Mouse (Mus musculus): ENCODE results near the gene Deup1.
A peak's percentile ranks its signal among the peaks of the same experiment; 100 is the strongest.

Gene Deup1

DNA sequence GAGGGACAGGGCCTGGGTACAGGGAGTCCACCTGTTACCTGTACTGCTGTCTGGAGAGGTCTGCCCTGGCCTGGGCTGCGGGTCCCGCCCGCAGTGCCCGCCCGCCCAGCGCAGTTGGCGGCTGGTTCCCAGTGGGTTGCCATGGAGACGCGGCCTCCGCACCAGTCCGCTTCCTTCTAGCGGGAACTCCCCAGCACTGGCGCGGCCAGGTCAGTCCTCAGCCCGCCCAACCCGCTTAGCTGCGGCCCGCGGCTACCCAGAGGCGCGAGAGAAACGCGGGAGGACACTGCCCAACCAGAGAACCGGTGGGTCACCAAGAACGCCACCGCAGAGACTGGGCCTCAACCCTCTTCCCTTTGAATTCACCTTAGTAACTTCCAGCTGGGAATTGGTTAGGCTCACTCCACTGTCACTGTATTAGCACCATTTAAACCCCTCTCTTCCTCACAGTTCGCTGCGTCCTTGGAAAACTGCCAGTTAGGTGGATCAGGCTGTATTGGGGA, at the start of gene Deup1:
Deup1 (minus strand) TSS at position 149 of the 503 bp plus-strand sequence.
- peak; percentile 83 for DNase-seq

DNA sequence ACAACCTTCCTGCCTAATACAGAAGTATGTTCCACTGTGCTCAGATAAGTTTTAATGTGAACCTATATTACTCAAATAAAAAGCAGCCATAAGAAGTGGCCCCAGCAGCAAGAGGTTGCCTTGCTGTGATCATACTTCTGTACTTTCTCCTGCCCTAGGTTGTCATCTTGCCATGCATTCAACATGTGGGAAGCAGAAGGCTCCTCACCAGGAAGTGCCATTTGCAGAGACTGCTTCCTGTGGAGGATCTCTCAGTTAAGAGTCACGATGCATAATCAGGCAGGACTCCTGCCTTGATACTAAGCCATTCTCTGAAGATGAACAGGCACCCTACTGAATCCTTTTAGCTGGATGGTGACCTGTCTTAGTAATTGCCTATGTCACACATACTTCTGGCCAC, 44.5 kb upstream of the Deup1 start:
- DNase-seq = peak; percentile 77

DNA sequence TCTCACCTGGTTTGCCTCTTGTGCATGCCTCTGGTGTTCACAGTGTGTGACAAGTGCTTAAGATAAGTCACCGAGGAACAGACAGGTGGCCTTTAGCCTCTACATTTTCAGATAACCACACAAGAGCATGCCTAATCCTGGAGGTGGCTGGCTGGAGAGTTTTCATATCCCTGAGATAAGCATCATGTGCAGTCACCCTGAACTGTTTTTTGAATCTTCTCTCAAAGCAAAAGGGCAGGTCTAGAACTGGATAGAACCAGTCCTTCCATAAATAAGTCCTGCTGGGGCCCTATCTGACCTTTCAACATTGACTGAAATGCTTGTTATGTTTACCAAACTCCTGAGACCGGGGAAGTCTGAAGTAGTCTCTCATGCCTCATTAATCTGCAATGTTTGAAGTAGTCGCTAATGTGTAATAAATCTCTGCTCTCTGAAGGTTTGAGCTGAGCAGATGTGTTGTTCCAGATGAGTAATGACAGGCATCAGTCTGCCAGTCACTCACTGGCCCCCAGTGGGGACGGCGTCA, 42.3 kb upstream of the Deup1 start:
- DNase-seq = peak; percentile 62

DNA sequence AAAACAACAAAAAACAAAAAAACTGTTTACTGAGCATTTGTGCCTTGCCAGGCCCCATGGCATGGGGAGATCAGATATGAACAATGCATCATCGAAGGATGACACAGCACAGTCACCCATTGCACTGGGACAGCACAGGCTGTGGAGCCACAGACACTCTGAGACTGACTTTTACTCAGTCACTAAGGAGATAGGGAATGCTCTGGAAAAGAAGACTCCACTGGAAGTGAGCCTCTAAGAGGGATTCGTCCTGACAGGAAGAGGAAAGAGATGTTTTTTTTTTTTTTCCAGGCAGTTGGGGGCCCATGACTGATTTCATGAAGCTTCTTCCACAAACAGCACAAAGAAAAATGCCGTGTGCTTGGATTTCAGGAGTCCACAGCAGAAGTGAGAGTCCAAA, 41.7 kb upstream of the Deup1 start:
- DNase-seq = peak; percentile 62

DNA sequence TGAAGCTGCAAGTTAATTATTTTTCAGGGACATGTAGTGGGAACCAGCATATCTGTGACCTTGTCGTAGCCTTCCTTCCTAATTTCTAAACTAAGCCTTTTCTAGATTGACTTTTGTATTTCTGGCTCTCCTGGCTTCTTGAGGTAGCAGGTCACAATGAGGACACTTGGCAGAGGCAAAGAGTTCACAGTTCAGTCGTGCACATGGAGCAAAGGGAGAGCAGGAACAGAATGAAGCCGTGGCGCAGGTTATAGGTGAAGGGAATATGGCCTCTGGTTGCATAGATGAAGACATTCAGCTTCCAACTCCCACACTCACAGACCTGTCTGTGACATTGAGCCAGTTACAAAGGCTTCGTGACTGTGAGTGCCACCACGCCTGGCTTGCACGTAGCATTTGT, 36.9 kb upstream of the Deup1 start:
- DNase-seq = peak; percentile 89

DNA sequence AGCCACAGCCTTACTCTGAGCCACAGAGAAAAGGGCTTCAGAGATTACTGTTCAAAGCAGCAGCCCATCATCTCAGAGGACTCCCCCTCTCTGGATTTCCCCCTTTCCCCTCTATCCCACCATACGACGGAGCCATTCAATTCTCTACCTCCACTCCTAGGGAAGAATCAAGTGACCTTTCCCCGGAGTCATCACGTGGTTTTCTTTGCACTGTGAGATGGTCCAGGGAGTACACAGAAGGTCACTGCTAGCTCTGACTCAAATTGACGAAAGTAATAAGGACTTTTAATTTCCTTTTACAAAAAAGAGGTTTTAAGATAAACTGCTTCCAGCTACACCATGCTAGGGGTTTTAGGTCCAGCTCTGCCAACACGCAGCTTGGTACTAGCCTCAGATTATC, 31.3 kb upstream of the Deup1 start:
- DNase-seq = peak; percentile 64

DNA sequence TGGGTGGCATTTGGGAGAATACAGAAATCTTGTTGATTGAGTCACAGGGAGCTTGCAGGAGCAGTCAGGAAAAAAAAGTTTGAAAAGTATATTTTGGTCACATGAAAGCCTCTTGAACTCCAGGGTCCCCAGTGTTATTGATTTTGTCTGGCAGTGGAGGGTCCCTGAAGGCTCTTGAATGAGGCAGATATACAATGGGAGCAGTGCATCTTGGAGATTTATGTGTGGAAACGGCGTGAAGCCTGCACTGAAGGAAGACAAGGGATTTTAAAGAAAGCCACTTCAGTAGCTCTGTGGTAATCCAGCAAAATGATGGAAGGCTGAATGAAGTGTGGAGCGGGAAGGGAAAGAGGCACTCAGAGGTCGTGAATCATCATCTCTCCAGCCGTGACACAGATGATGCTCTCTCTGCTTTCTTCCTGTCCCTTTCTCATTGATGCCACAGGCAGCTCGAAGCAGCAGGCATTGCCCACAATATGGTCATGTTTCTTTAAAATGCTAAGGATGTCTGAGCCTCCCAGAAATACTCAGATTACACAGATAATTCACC, 30.6 kb upstream of the Deup1 start:
- DNase-seq = peak; percentile 64

DNA sequence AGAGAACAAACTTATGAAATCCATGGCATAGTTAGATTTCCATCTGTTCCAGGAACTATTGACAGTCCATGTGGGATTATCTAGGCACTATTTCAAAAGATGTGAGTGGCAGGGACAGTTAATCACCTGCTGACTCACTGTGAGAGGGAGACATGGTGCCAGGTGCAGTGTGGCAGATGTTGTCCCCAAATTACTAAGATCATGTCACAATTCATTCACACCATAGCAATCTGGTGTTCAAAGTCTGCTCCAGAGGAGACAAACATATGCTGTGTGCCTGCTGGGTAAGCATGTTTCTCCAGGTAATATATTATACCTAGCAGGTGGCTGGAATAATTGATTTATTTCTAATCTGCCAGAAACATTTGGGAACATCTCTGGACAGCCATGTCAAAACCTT, 25.3 kb upstream of the Deup1 start:
- DNase-seq = no peak

DNA sequence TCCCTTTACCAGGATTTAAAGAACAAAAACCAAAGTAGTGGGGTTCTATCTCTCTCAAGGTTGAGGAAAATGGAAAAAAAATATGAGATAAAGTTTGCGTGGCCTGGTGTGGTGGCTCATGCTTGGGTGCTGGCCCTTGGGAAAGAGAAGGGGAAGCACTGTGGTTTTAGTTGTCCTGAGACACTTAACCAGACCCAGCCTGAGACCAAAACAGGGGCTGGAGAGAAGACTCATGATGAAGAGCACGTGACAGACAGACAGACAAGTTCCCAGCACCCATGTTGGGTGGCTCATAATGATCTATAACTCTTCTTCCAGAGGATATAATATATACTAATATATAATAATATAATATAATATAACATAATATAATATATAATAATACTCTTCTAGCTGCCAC, 22.2 kb upstream of the Deup1 start:
- peak; percentile 54 for DNase-seq

DNA sequence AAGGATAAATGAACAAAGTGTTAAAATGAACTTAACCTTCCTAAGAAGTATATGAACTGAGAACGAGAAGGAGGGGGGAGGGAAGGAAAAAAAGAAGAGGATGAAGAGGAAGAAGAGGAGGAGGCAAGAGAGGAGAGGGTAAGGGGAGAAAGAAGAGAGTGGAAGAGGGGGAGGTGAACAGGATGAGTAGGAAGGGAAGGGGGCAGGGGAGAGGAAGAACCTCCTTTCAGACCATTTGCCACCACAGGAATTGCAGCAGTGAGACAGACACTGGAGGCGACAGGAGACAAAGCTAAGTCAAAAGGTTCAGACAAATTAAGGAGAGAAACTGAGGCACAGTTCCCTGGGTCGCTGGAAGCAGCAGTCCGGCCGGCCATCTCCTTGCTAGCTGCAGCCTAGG, 349 bp downstream of the Deup1 start:
- DNase-seq = no peak

DNA sequence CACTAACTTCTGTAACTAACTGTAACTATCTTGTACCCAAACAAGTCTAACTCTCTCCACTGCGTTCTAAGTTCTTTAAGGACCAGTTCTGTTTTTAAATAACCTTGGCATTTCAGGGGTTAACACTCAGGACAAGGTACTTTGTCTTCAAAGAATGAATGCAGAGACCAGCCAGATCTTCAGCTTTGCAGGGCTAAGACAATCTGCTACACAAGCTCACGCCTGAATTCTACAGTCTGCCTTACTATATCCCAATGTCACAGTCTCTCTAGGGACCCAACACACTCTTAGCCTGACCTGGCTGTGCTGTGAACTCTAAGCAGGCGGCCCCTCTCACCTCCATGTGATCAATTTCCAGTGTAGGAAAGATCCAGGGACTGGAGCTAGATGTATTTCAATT, 3.0 kb downstream of the Deup1 start:
- peak; percentile 71 for DNase-seq

DNA sequence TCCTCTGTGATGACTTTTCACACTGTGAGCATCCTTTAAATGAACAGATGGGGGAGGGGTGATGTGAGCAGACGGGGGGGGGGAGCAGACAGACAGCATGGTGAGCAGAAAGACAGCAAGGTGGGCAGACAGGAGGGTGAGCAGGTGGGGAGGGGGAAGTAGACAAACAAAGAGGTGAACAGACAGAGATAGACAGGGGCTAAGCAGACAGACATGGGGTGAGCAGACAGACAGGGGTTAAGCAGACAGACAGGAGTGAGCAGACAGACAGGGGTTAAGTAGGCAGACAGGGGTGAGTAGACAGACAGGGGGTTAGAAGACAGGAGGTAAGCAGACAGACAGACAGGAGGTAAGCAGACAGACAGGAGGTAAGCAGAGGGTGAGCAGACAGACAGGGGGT, 8.0 kb downstream of the Deup1 start:
- peak; percentile 56 for DNase-seq

DNA sequence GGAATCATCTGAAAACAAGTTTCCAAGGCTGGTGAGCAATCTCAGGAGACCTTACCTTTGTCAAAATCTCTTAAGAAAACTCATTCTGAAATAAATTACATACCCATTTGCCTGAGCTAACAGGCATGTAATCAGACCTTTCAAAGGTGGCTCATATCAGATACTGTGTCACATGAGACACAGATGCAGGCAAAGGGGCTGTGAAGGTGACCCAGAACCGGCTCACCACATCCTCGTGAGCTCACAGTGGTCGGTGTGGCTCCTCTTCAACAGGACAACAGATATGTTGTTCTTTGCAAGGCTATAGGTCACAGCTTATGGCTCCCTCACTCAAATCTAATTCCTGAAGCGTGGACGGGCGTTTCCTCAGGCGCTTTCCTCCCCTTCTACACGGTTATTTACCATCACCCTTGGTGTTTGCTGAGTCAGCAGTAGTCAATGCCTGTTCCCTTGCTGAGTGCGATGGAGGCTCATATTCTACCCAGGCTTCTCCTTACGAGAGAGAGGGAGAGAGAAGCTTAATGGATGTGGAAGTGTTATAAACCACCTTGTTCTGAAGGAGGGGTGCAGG, 8.6 kb downstream of the Deup1 start:
- peak; percentile 68 for DNase-seq

DNA sequence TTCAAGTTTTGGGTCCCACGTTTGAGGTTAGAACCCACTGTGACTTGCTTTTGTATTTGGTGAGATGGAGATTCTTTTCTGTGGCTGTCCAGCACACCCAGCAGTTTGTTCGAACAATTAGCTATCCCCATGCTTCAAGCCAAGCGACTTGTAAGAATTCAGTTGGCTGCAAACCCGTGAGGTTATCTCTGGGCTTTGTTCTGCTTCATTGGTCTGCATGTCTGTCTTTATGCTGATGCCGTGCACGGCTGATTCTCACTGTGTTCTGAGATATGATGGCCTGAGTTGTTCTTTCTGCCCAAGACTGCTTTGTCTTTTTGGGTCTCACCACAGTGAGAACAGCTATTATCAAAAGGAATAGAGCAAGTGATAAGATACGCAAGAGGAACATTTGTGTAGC, 10.7 kb downstream of the Deup1 start:
- peak; percentile 61 for DNase-seq

DNA sequence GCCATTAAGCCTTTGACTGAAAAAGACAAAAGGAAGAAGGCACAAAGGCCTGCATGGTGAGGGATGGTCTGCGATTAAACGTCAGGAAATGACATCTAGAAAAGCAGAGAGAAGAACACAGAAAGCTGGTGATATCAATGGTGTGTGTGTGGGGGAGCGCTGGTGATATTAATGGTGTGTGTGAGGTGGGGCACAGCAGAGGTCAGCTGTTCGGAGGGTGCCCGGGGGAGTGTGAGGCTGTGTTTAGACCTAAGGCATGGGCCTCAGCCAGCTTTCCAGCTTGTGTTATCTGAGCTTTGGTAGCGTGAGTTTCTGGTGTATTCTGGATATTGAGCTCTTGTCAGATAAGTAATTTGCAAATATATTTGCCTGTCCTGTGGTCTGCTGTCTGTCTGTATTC, 11.3 kb downstream of the Deup1 start:
- DNase-seq = peak; percentile 55

DNA sequence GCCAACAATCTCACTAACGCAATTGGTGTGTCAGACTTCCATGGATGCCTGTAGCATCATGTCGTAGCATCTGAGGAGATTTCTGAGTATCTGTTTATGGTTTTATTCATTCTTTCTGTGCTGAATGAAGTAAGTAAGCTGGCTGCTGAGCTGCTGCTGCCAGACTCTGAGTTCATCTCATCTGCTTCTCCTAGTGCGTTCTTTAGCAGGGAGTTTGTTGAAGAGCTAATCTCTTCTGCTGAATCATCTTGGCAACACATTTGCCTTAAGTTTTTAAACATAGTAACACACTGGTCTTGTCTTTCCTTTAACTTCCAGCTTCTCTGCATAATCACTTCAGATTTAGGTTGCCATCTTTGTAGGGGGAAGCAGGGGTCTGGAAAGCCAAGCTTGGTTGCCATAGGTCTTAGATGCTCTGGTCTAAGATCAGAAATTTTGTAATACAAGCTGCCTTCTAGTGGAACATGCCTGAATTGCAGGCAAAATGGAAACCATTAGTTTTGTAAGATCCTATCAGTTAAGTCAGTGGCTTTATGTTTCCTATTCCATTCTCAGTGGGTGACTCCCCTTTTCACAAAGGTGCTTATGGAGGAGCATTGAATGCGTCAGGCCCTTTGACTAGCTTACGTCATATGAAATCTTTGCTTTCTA, 18.3 kb downstream of the Deup1 start:
- no peak for DNase-seq

DNA sequence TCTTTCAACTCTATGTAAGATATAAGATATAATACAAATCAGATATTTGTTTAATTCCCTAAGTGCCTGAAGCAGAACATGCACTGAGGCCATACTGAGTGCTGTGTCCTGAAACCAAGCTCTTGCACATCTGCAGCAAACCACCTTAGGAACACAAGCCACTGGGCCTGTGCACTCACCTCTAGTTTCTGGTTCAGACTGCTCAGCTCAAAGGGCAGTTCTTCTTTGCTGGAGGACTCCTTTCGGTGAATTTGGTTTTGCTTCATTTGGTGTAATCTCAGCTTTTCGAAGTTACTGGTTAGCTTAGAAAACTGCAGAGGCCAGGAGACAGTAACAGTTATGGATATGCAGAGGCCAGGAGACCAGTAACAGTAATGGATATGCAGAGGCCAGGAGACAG, 20.1 kb downstream of the Deup1 start:
- DNase-seq = peak; percentile 74

DNA sequence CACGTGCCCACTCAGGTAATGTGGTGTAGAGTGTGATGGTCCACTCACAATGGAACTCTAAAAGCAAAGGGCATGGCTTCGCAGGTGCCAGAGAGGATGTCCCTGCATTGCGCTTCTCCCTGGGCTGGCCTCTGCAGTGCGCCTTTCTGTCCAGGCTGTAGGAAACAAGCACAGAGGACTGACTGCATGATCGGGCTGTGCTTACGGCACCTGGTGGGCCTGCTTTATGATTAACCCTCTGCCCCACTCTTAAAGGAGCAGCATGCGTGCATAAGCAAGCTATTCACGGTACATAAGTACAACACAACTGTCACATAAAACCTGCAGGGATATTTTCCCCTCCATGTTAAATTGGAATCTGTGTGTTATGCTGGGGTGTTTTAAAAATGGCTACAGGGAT, 24.6 kb downstream of the Deup1 start:
- peak; percentile 59 for DNase-seq

DNA sequence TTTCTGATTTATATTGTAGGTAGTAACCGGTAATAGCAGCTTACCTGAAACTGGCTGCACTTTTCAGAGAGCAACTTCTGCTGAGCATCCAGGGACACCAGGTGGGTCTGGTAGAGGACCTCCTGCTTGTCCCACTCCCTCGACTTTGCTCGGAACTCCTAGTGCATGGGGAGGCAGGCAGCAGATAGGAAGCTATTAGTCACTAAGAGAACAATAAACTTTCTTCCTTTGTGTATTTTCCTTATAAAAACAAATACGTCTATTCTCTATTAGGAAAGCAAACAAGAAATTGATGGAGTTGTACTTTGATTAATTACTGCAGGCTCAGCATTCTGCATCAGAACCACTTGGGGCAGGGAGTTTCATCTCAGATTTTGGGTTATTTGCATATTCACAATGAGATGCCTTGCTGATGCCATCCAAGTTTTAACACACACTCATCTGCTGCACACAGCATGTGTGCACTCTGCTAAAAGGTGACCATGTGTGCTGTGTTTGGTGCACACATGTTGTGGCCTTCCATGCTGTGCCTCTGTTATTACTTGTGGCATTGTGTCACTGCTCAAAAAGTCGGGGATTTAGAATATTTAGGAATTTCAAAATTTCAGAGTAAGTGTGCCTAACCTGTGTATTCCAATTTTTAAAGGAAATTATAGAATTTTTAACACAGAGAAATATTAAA, 26.7 kb downstream of the Deup1 start:
- DNase-seq = peak; percentile 70

DNA sequence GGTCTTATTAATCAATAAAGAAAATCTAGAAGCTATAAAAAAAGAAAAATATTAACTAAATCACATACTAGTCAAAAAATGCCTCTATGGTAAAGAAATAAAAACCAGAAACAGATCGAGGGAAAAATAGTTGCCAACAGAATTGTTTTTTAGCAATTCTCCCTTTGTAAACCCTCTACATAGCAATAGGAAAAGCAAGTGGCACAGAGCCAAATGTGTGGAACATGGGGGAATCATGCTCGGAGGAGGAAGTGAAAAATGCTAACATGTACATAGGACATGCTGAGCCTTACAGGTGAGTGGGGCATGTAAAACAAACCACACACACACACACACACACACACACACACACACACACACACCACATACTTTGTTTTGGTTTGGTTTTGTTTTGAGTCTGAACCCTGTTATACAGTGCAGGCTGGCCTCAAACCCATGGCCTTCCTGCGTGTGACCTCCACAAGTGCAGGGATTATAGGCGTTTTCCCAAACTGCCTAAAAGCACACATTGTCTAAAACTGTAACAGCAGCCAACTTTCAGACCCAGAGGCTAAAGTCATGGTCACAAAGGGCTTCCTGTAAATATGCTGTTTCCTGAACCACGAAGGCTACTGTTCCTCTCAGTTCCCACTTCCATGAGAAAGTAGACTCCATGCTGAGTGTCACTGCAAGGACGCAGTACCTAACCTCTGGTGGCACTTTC, 27.4 kb downstream of the Deup1 start:
- no peak for DNase-seq

DNA sequence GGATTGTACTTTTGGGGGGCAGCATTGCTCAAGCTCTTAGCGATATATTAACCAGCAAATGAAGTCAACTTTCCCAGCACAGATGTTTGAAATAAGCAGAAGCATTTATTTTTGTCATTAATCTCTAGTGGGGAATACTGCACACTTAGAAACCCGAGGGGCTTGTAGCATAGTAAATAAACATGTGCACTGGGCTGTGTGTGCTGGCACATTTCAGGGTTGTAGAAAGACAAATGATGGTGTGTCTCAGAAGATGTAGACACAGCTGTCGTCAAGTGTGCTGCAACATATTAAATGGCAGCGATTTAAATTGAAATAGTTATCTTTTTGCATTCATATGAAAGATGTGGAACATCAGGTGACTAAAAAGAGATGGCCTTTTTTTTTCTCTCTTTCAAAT, 31.1 kb downstream of the Deup1 start:
- no peak for DNase-seq

DNA sequence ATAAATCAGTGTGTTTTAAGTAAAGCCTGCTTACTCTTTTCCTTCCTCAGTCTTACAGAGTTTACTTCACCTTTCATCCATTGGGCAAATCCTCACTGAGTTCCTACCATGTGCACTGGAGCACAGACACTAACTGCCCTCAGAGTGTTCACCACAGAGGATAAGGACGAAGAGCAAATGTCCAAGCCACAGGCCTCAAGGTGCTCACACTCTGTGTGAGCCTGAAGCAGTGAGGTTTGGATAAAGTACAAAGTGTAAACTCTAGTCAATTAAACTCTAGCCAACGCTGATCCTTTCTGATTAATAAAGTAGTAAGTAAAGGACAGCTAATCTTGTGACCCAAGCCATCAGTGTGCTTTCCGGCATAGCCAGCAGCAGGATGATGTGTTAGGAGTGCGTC, 33.6 kb downstream of the Deup1 start:
- no peak for DNase-seq
